Comparison of ENCODE assay signal across 8 mouse cellular contexts in the genomic region with DNA sequence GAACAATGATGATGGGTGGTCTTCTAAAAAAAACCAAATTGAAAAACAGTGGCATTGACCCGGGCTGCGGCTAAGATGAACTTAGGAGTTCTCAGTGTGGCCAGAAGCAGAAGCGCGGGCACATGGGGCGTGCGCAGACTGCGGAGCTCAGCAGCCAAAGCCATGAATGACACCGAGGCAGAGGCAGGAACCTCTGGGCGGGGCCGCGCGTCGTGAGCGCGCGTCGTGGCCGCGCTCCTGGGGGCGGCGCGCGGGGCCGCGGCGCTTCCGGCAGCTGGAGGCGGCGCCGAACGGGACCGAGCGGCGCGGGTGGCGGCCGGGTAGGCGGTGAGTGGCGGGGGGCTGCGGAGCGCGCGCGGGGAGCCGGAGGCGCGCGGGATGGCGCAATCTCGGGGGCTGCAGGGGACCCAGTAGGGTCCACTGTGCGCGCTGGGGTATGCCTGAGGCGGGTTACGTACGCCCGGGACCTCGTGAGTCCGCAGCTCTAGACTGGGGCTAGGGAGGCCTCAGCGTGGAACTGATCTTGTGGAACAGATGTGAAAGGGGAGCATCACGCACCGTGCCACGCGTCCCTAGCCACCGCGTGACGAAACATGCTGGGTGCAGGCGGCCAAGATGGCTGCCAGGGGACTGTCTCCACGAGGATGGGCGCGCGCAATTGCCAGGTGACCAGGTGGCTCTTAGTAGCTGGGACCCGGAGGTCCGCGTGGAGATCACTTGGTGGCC. TPM values are rescaled to one million over a fixed set of nuclear protein-coding genes. Genes with fewer than 3 reads are reported as not detected.
A peak's percentile ranks its signal among the peaks of the same experiment; 100 is the strongest.
DNase-seq lines count a peak whose midpoint lies in the region; ATAC-seq and TF ChIP-seq lines count a peak whose summit lies in the region.

Gene Sfxn1 (plus strand): TSS at position 264 of the 726 bp plus-strand sequence.

- in situ Hi-C loops in ES-E14 (cut with MboI; ENCODE audit: low sequenced_read_pairs in 2 of 2, unreplicated experiment in 2 of 2) = loop anchor here in 1 of 2 experiments (25.0 kb wide), 1 partner anchor 284 kb away; no protein-coding TSS in a partner anchor

- no peaks in the 10 kb centered on the region for H3K27me3 ChIP-seq in forebrain, embryonic 16.5 days (replicated peaks; ENCODE audit: control insufficient read depth, insufficient read depth, low read length)
- no peaks in the 10 kb centered on the region for H3K27me3 ChIP-seq in neural tube, embryonic 14.5 days (ENCODE audit: control insufficient read depth, insufficient read depth, low read length)

- H3K4me1 ChIP-seq in ES-E14 (ENCODE audit: control insufficient read depth in 2 of 2, insufficient read depth in 2 of 2, low read length in 2 of 2, poor library complexity in 1 of 2) = peaks cover 4 to 10% of the 10 kb centered on the region in 2 experiments; a peak in 3 of 4 replicates
- H3K4me1 ChIP-seq in forebrain, embryonic 16.5 days (replicated peaks; ENCODE audit: control insufficient read depth, insufficient read depth, low read length) = peaks cover 15% of the 10 kb centered on the region
- peaks cover 6% of the 10 kb centered on the region; the same call in 1 of the 2 replicates for H3K4me1 ChIP-seq in neural tube, embryonic 14.5 days (ENCODE audit: control insufficient read depth, insufficient read depth, low read length)

- H3K9me3 ChIP-seq in ES-E14 (ENCODE audit: control insufficient read depth, insufficient read depth, low read depth, low read length) = no peaks in the 10 kb centered on the region
- no peaks in the 10 kb centered on the region for H3K9me3 ChIP-seq in forebrain, embryonic 16.5 days (ENCODE audit: control insufficient read depth, low read length)
- H3K9me3 ChIP-seq in neural tube, embryonic 14.5 days (ENCODE audit: control insufficient read depth, low read length) = no peaks in the 10 kb centered on the region

- intact Hi-C loops in heart, postnatal 25 days (cut with DNase I) = no loop called here

- peak within 1 kb of the TSS; percentile 78 to 80 for H3K4me3 ChIP-seq in ES-E14 (ENCODE audit: insufficient read depth in 1 of 2, low read depth in 1 of 2, low read length in 2 of 2, poor library complexity in 1 of 2, severe bottlenecking in 1 of 2)
- peak within 1 kb of the TSS; percentile 69 for H3K4me3 ChIP-seq in forebrain, embryonic 16.5 days (replicated peaks; ENCODE audit: low read length)
- H3K4me3 ChIP-seq in neural tube, embryonic 14.5 days (ENCODE audit: low read depth, low read length) = peak within 1 kb of the TSS; percentile 74

- peak within 1 kb of the TSS; percentile 88 for H3K9ac ChIP-seq in ES-E14 (ENCODE audit: insufficient read depth, low read depth, low read length, poor library complexity, severe bottlenecking)
- peak within 1 kb of the TSS; percentile 84 for H3K9ac ChIP-seq in forebrain, embryonic 16.5 days (replicated peaks; ENCODE audit: low read depth, low read length)
- peak within 1 kb of the TSS; percentile 84 for H3K9ac ChIP-seq in neural tube, embryonic 14.5 days (replicated peaks; ENCODE audit: low read depth, low read length)

- WGBS in forebrain, embryonic 16.5 days = under 1% methylated on average over 72 of the region's 74 CpGs
- WGBS in neural tube, embryonic 14.5 days = under 1% methylated on average over 65 of the region's 74 CpGs

- ATAC-seq in forebrain, embryonic 16.5 days = peak; percentile 90
- ATAC-seq in neural tube, embryonic 14.5 days (ENCODE audit: low read depth) = peak; percentile 92

- H3K36me3 ChIP-seq in ES-E14 (ENCODE audit: control insufficient read depth, insufficient read depth, low read length, poor library complexity, severe bottlenecking) = peaks cover 5% of the 10 kb centered on the region; the same call in 1 of the 2 replicates
- H3K36me3 ChIP-seq in forebrain, embryonic 16.5 days (ENCODE audit: control insufficient read depth, insufficient read depth) = no peaks in the 10 kb centered on the region
- H3K36me3 ChIP-seq in neural tube, embryonic 14.5 days (ENCODE audit: control insufficient read depth, insufficient read depth, low read length) = no peaks in the 10 kb centered on the region

- DNase-seq in ES-E14 (ENCODE audit: low read depth, low spot score) = no peak
- peak; percentile 65 for DNase-seq in cerebellum, adult 11-12 months
- peak; percentile 62 for DNase-seq in heart, postnatal 25 days (ENCODE audit: low spot score)
- DNase-seq in layer of hippocampus, adult 18-20 months (ENCODE audit: low spot score in 2 of 2) = peak; percentile 74 to 82
- DNase-seq in lung, adult 18-20 months = peak; percentile 67 to 70
- peak; percentile 38 for DNase-seq in testis, postnatal 14 days (ENCODE audit: low spot score)

- H3K27ac ChIP-seq in ES-E14 (ENCODE audit: insufficient read depth, low read depth, low read length, poor library complexity, severe bottlenecking) = peak within 1 kb of the TSS; percentile 7; the same call in 1 of the 2 replicates
- peak within 1 kb of the TSS; percentile 79 for H3K27ac ChIP-seq in forebrain, embryonic 16.5 days (ENCODE audit: low read length)
- H3K27ac ChIP-seq in neural tube, embryonic 14.5 days (ENCODE audit: low read depth, low read length) = peak within 1 kb of the TSS; percentile 82

- H3K4me2 ChIP-seq in forebrain, embryonic 16.5 days (ENCODE audit: low read length) = peak within 1 kb of the TSS; percentile 79
- H3K4me2 ChIP-seq in neural tube, embryonic 14.5 days (ENCODE audit: low read depth, low read length) = peak within 1 kb of the TSS; percentile 68

TF ChIP-seq in ES-E14, 5 proteins besides CTCF, POLR2A, EP300 and RAD21:
- TF ChIP-seq ZC3H11A (IDR thresholded peaks at IDR 0.05; ENCODE audit: borderline replicate concordance, low read depth, low read length) (no peak), ZNF384 (IDR thresholded peaks at IDR 0.05; ENCODE audit: low read depth, low read length) (no peak), CHD2 (IDR thresholded peaks at IDR 0.05; ENCODE audit: low read depth, low read length) (no peak), HCFC1 (IDR thresholded peaks at IDR 0.05; ENCODE audit: borderline replicate concordance, insufficient read depth, low read length) (no peak), MAFK (IDR thresholded peaks at IDR 0.05; ENCODE audit: insufficient read depth, low read depth, low read length) (no peak)

RNA-seq across cellular contexts. Expression of gene Sfxn1, which starts in this region (rescaled TPM):
- total RNA-seq in ES-E14 (2012; rRNA removed) = 36.1 and 57.7 TPM in 2 replicates
- polyA plus RNA-seq in forebrain, embryonic 16.5 days (2015; fragmentation: Nextera tagmentation; extraction: Ambion mirVana) = 77.9 and 86.6 TPM in 2 replicates
- 1 to 10 TPM; 6.8 to 7.7 TPM for total RNA-seq in heart, postnatal 25 days (2021)
- 10 to 100 TPM; 45.1 to 47.3 TPM for total RNA-seq in layer of hippocampus, adult 18-20 months (2021)
- polyA plus RNA-seq in neural tube, embryonic 14.5 days (2014; fragmentation: Nextera tagmentation; extraction: Ambion mirVana) = 74.5 and 86.2 TPM in 2 replicates

Comparison
In these comparisons a context has a peak if more than half of its experiments do, and no peak if none do; other contexts are left out.
1. H3K27ac ChIP-seq: peak in every context shown above with its lines; median percentile 82 in neural tube, embryonic 14.5 days; 79 in forebrain, embryonic 16.5 days; 7 in ES-E14.